9 mouse cellular contexts compared by ENCODE assay signal in the genomic region with DNA sequence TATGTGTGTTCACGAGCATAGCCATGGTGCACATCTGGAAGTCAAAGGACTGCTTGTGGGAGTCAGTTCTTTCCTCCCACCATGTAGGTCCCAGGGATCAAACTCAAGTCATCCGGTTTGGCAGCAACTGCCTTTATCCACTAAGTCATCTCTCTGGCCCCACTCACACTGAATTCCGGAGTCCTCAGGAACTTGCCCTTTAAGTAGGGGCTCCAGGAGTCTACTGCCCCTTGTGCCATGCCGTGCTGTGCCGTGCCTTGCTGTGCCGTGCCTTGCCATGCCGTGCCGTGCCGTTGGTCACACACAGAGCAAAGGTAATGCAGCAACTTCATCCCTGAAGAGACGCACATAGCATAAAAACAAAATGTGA. TPM values are rescaled to one million over a fixed set of nuclear protein-coding genes. Genes with fewer than 3 reads are reported as not detected.
DNase-seq lines count a peak whose midpoint lies in the region; ATAC-seq and TF ChIP-seq lines count a peak whose summit lies in the region.
"Had no signal": no experiment of that assay in that cellular context is flagged by ENCODE, and none has a peak within 500 bp of the region (broad histone marks: within the 10 kb centered on the region; RNA-seq: fewer than 3 reads in every experiment).

No protein-coding gene starts in this region.

- ATAC-seq in lung, embryonic 15.5 days (ENCODE audit: borderline replicate concordance, extremely low read depth, low FRiP score, low TSS enrichment): no peak
- no peak for ATAC-seq in lung, postnatal 0 days
- ATAC-seq in hindbrain, embryonic 11.5 days (ENCODE audit: low FRiP score): no peak
- no peak for ATAC-seq in liver, embryonic 13.5 days (ENCODE audit: low read depth)
- ATAC-seq in cerebellum, adult (ENCODE audit: insufficient number of reproducible peaks, low FRiP score, low TSS enrichment): no peak

- peaks cover 20% of the 10 kb centered on the region for H3K4me1 ChIP-seq in lung, embryonic 15.5 days
- no peaks in the 10 kb centered on the region for H3K4me1 ChIP-seq in lung, postnatal 0 days (ENCODE audit: insufficient read depth, low read depth, low read length)
- H3K4me1 ChIP-seq in hindbrain, embryonic 11.5 days (replicated peaks; ENCODE audit: control insufficient read depth, insufficient read depth, low read length): no peaks in the 10 kb centered on the region
- peaks cover 12% of the 10 kb centered on the region for H3K4me1 ChIP-seq in liver, embryonic 13.5 days (replicated peaks)

- H3K9ac ChIP-seq in lung, embryonic 15.5 days: no peak overlapping the region
- no peak overlapping the region for H3K9ac ChIP-seq in lung, postnatal 0 days (replicated peaks; ENCODE audit: low read depth)
- H3K9ac ChIP-seq in hindbrain, embryonic 11.5 days (ENCODE audit: low read depth, low read length): no peak overlapping the region
- peak overlapping the region; percentile 52; the same call in 1 of the 2 replicates for H3K9ac ChIP-seq in liver, embryonic 13.5 days

- 27% methylated on average over 10 of the region's 10 CpGs for WGBS in lung, embryonic 15.5 days
- 28% methylated on average over 10 of the region's 10 CpGs for WGBS in lung, postnatal 0 days
- 39% methylated on average over 10 of the region's 10 CpGs for WGBS in hindbrain, embryonic 11.5 days
- 17% methylated on average over 10 of the region's 10 CpGs for WGBS in liver, embryonic 13.5 days (ENCODE audit: insufficient replicate concordance)

- no peak for TF ChIP-seq CTCF in lung, postnatal 0 days (IDR thresholded peaks at IDR 0.05)

- H3K36me3 ChIP-seq in lung, embryonic 15.5 days: no peaks in the 10 kb centered on the region
- no peaks in the 10 kb centered on the region for H3K36me3 ChIP-seq in lung, postnatal 0 days (ENCODE audit: insufficient read depth, low read length)
- no peaks in the 10 kb centered on the region for H3K36me3 ChIP-seq in hindbrain, embryonic 11.5 days (ENCODE audit: control insufficient read depth, insufficient read depth, low read length)
- no peaks in the 10 kb centered on the region for H3K36me3 ChIP-seq in liver, embryonic 13.5 days

- no peak overlapping the region for H3K27ac ChIP-seq in lung, embryonic 15.5 days
- no peak overlapping the region for H3K27ac ChIP-seq in lung, postnatal 0 days (ENCODE audit: low read length)
- H3K27ac ChIP-seq in hindbrain, embryonic 11.5 days (ENCODE audit: low read depth, low read length): no peak overlapping the region
- H3K27ac ChIP-seq in liver, embryonic 13.5 days: no peak overlapping the region

- H3K27me3 ChIP-seq in lung, embryonic 15.5 days: no peaks in the 10 kb centered on the region
- H3K27me3 ChIP-seq in lung, postnatal 0 days (replicated peaks; ENCODE audit: insufficient read depth, low read length): no peaks in the 10 kb centered on the region
- H3K27me3 ChIP-seq in hindbrain, embryonic 11.5 days (ENCODE audit: control insufficient read depth, insufficient read depth, low read length): no peaks in the 10 kb centered on the region
- no peaks in the 10 kb centered on the region for H3K27me3 ChIP-seq in liver, embryonic 13.5 days

- peak overlapping the region; percentile 27; the same call in 1 of the 2 replicates for H3K4me2 ChIP-seq in lung, embryonic 15.5 days
- H3K4me2 ChIP-seq in lung, postnatal 0 days (replicated peaks; ENCODE audit: low read depth, low read length): no peak overlapping the region
- no peak overlapping the region for H3K4me2 ChIP-seq in hindbrain, embryonic 11.5 days (replicated peaks; ENCODE audit: low read depth, low read length)
- peak overlapping the region; percentile 59 for H3K4me2 ChIP-seq in liver, embryonic 13.5 days

- DNase-seq in adrenal gland, postnatal 14 days: peak; percentile 26
- DNase-seq in adrenal gland, adult 8-10 months: no peak
- DNase-seq in lung, postnatal 0 days (ENCODE audit: low spot score): no peak
- DNase-seq in hindbrain, embryonic 11.5 days (ENCODE audit: low spot score): peak; percentile 26
- no peak for DNase-seq in liver, embryonic 13.5 days
- DNase-seq in cerebellum, postnatal 10 days: no peak
- DNase-seq: thymus, postnatal 4 days had no signal

- TF ChIP-seq EP300 in lung, postnatal 0 days (IDR thresholded peaks at IDR 0.05): no peak

- no peaks in the 10 kb centered on the region for H3K9me3 ChIP-seq in lung, embryonic 15.5 days
- no peaks in the 10 kb centered on the region for H3K9me3 ChIP-seq in lung, postnatal 0 days (ENCODE audit: low read length)
- H3K9me3 ChIP-seq in hindbrain, embryonic 11.5 days (ENCODE audit: control insufficient read depth, low read length): no peaks in the 10 kb centered on the region
- no peaks in the 10 kb centered on the region for H3K9me3 ChIP-seq in liver, embryonic 13.5 days (replicated peaks)

- no peak overlapping the region for H3K4me3 ChIP-seq in lung, embryonic 15.5 days
- no peak overlapping the region for H3K4me3 ChIP-seq in lung, postnatal 0 days (ENCODE audit: low read depth, low read length)
- no peak overlapping the region for H3K4me3 ChIP-seq in hindbrain, embryonic 11.5 days (ENCODE audit: low read depth, low read length)
- peak overlapping the region; percentile 40 for H3K4me3 ChIP-seq in liver, embryonic 13.5 days (replicated peaks)

RNA-seq across cellular contexts. Expression of gene Prtg, which starts 15.5 kb away (rescaled TPM):
- 0.22 and 0.45 TPM in 2 replicates for total RNA-seq in adrenal gland, postnatal 14 days (2021)
- under 1 TPM; 0.16 to 0.28 (median 0.22) TPM for total RNA-seq in adrenal gland, adult 8-10 months (2022)
- polyA plus RNA-seq in lung, embryonic 15.5 days (2015; fragmentation: Nextera tagmentation; extraction: Ambion mirVana): 0.50 and 0.58 TPM in 2 replicates
- polyA plus RNA-seq in lung, postnatal 0 days (2015; fragmentation: Nextera tagmentation; extraction: Ambion mirVana): 0.04 and 0.10 TPM in 2 replicates
- 4.7 and 5.4 TPM in 2 replicates for polyA plus RNA-seq in hindbrain, embryonic 11.5 days (2014; fragmentation: Nextera tagmentation; extraction: Ambion mirVana)
- polyA plus RNA-seq in liver, embryonic 13.5 days (2015; fragmentation: Nextera tagmentation; extraction: Ambion mirVana): 0.09 and 0.14 TPM in 2 replicates

Comparison
In these comparisons a context has a peak if more than half of its experiments do, and no peak if none do; other contexts are left out.
1. DNase-seq: peak in adrenal gland, postnatal 14 days (single experiment) and hindbrain, embryonic 11.5 days (single experiment); none in adrenal gland, adult 8-10 months (single experiment), lung, postnatal 0 days (single experiment), liver, embryonic 13.5 days (single experiment) and cerebellum, postnatal 10 days (0 of 2).
2. H3K4me2 ChIP-seq: peak in lung, embryonic 15.5 days (single experiment) and liver, embryonic 13.5 days (single experiment); none in lung, postnatal 0 days (single experiment) and hindbrain, embryonic 11.5 days (single experiment).